Mouse (Mus musculus) heart, embryonic 16.5 days (tissue): ENCODE data around the gene Arl8a. TPM values are rescaled to one million over a fixed set of nuclear protein-coding genes. Genes with fewer than 3 reads are reported as not detected.

Source experiments
- ATAC-seq: fragments of 200-750 bp; cut with Nextera tagmentation; replicated peaks from 2 replicates; pipeline ENCODE4 v1.8.0; 2017; ENCODE audit warnings: moderate number of reproducible peaks; ENCODE audit not compliant: insufficient read depth, low FRiP score; ENCODE audit errors: extremely low read depth
- H3K27ac ChIP-seq: fragments of 300-500 bp; sonication (generic); 2 replicates; pipeline ENCODE4 v1.5.1; 2014; ENCODE audit warnings: mild to moderate bottlenecking, low read length, control low read depth, moderate library complexity
- H3K27me3 ChIP-seq: fragments of 300-500 bp; sonication (generic); 2 replicates; pipeline ENCODE4 v1.6.1; 2014; ENCODE audit warnings: low read length, mixed read lengths; ENCODE audit not compliant: control insufficient read depth, insufficient read depth
- H3K36me3 ChIP-seq: fragments of 300-500 bp; sonication (generic); 2 replicates; pipeline ENCODE4 v1.6.1; 2014; ENCODE audit not compliant: control insufficient read depth, insufficient read depth
- H3K4me1 ChIP-seq: fragments of 300-500 bp; sonication (generic); 2 replicates; pipeline ENCODE4 v1.6.1; 2014; ENCODE audit warnings: low read length, mixed read lengths; ENCODE audit not compliant: control insufficient read depth, insufficient read depth
- H3K4me2 ChIP-seq: fragments of 300-500 bp; sonication (generic); 2 replicates; pipeline ENCODE4 v1.6.1; 2014; ENCODE audit warnings: low read depth, mild to moderate bottlenecking, control low read depth, low read length
- H3K4me3 ChIP-seq: fragments of 300-500 bp; sonication (generic); 2 replicates; pipeline ENCODE4 v1.5.1; 2014; ENCODE audit warnings: mild to moderate bottlenecking, control low read depth, low read length
- H3K9ac ChIP-seq: fragments of 300-500 bp; sonication (generic); 2 replicates; pipeline ENCODE4 v1.6.1; 2014; ENCODE audit warnings: low read length, control low read depth
- H3K9me3 ChIP-seq: fragments of 300-500 bp; sonication (generic); replicated peaks from 2 replicates; pipeline ENCODE4 v1.6.1; 2016; ENCODE audit warnings: low read length; ENCODE audit not compliant: control insufficient read depth
- WGBS: fragments of 180-500 bp; shearing (Covaris S2); extraction: QIAGEN DNeasy Blood & Tissue Kit; methylation state at CpG from one replicate; pipeline ENCODE4 v1.1.7; 2014; 5-methylcytosine and 5-hydroxymethylcytosine counted together
- polyA plus RNA-seq: library from polyadenylated mRNA; unstranded; fragments of >200 nt; fragmentation: Nextera tagmentation; extraction: Ambion mirVana; gene quantifications from 2 replicates; pipeline ENCODE4 v1.2.1, GENCODE M21; 2015

Arl8a gene
- polyA plus RNA-seq, 1 experiment from 2014 or later, result 43.9 TPM

- Histone ChIP-seq H3K9ac (no peak overlapping the region), H3K27me3 (peaks cover 23% of the 10 kb centered on the region), H3K27ac (peak overlapping the region; percentile 74), H3K36me3 (no peaks in the 10 kb centered on the region), H3K4me3 (0 out of 2 replicates have a peak overlapping the region, but pooled peaks have one; percentile 7), H3K4me2 (peak overlapping the region; percentile 42), H3K4me1 (peaks cover 11% of the 10 kb centered on the region), H3K9me3 (no peaks in the 10 kb centered on the region)
- 27% methylated on average over 6 of the region's 6 CpGs for WGBS
- peak; percentile 43; the same call in 1 of the 2 replicates for ATAC-seq
These were observed 15.6 kb upstream of the Arl8a start for GRCm38 (mm10) chr1:135131034-135131433.

GRCm38 (mm10) chr1:135131560-135131959, 15.1 kb upstream of the Arl8a start:
- Histone ChIP-seq H3K9me3 (no peaks in the 10 kb centered on the region), H3K27me3 (peaks cover 23% of the 10 kb centered on the region)

GRCm38 (mm10) chr1:135132473-135132872, 14.2 kb upstream of the Arl8a start, which contains the start of gene Ptpn7:
Gene Ptpn7 (plus strand): TSS chr1:135132700.
- H3K4me2 ChIP-seq, result peak within 1 kb of the TSS; percentile 42
- peaks cover 8% of the 10 kb centered on the region for H3K4me1 ChIP-seq
- no peaks in the 10 kb centered on the region for H3K9me3 ChIP-seq
- 16% methylated on average over 10 of the region's 10 CpGs for WGBS
- H3K4me3 ChIP-seq, result peak within 1 kb of the TSS; percentile 28
- ATAC-seq, result peak; percentile 26; the same call in 1 of the 2 replicates
- H3K36me3 ChIP-seq, result no peaks in the 10 kb centered on the region
- H3K27me3 ChIP-seq, result peaks cover 19% of the 10 kb centered on the region
- H3K9ac ChIP-seq, result peak within 1 kb of the TSS; percentile 45; the same call in 1 of the 2 replicates
- H3K27ac ChIP-seq, result peak within 1 kb of the TSS; percentile 74

More at GRCm38 (mm10) chr1:135131560-135131959, 15.1 kb upstream of the Arl8a start:
- Histone ChIP-seq H3K4me1 (peaks cover 10% of the 10 kb centered on the region), H3K4me2 (peak overlapping the region; percentile 42), H3K27ac (peak overlapping the region; percentile 74), H3K4me3 (no peak overlapping the region), H3K9ac (no peak overlapping the region), H3K36me3 (no peaks in the 10 kb centered on the region)
- WGBS, result 41% methylated on average over 8 of the region's 8 CpGs
- ATAC-seq, result no peak

GRCm38 (mm10) chr1:135132893-135133369, 13.7 kb upstream of the Arl8a start:
- Histone ChIP-seq H3K4me1 (peaks cover 8% of the 10 kb centered on the region), H3K4me2 (peak overlapping the region; percentile 42), H3K4me3 (peak overlapping the region; percentile 28), H3K9ac (peak overlapping the region; percentile 22; the same call in 1 of the 2 replicates), H3K9me3 (no peaks in the 10 kb centered on the region), H3K27me3 (peaks cover 15% of the 10 kb centered on the region), H3K36me3 (no peaks in the 10 kb centered on the region), H3K27ac (peak overlapping the region; percentile 68)
- ATAC-seq, result peak; percentile 30
- 78% methylated on average over 9 of the region's 9 CpGs for WGBS

- Histone ChIP-seq H3K4me1 (peaks cover 8% of the 10 kb centered on the region), H3K36me3 (no peaks in the 10 kb centered on the region), H3K27me3 (peaks cover 13% of the 10 kb centered on the region), H3K9me3 (no peaks in the 10 kb centered on the region), H3K27ac (no peak overlapping the region; the same call in 1 of the 2 replicates), H3K4me3 (peak overlapping the region; percentile 28), H3K9ac (no peak overlapping the region), H3K4me2 (peak overlapping the region; percentile 14)
- 75% methylated on average over 10 of the region's 10 CpGs for WGBS
- no peak for ATAC-seq
These were observed 12.8 kb upstream of the Arl8a start for GRCm38 (mm10) chr1:135133678-135134435.

GRCm38 (mm10) chr1:135135111-135135787, 11.4 kb upstream of the Arl8a start:
- WGBS, result 82% methylated on average over 8 of the region's 8 CpGs
- Histone ChIP-seq H3K27me3 (0 out of 2 replicates have a peak, but pooled peaks cover 3% of the 10 kb centered on the region), H3K4me2 (0 out of 2 replicates have a peak overlapping the region, but pooled peaks have one; percentile 4), H3K4me1 (peaks cover 6% of the 10 kb centered on the region), H3K9ac (no peak overlapping the region), H3K4me3 (no peak overlapping the region), H3K36me3 (no peaks in the 10 kb centered on the region), H3K27ac (no peak overlapping the region), H3K9me3 (no peaks in the 10 kb centered on the region)
- no peak for ATAC-seq

- Histone ChIP-seq H3K4me3 (no peak overlapping the region), H3K36me3 (no peaks in the 10 kb centered on the region), H3K9ac (no peak overlapping the region), H3K4me2 (no peak overlapping the region), H3K4me1 (peaks cover 4% of the 10 kb centered on the region), H3K9me3 (no peaks in the 10 kb centered on the region), H3K27ac (no peak overlapping the region), H3K27me3 (no peaks in the 10 kb centered on the region)
- no peak for ATAC-seq
- 4% methylated on average over 1 of the region's 1 CpGs for WGBS
These were observed 10.1 kb upstream of the Arl8a start for GRCm38 (mm10) chr1:135136500-135136899.

GRCm38 (mm10) chr1:135139906-135140305, 6.7 kb upstream of the Arl8a start:
- no peak overlapping the region for H3K4me2 ChIP-seq
- no peak overlapping the region for H3K4me3 ChIP-seq
- H3K9me3 ChIP-seq, result no peaks in the 10 kb centered on the region
- no peaks in the 10 kb centered on the region for H3K4me1 ChIP-seq
- H3K9ac ChIP-seq, result no peak overlapping the region
- no peak overlapping the region for H3K27ac ChIP-seq
- peaks cover 23% of the 10 kb centered on the region for H3K27me3 ChIP-seq
- H3K36me3 ChIP-seq, result no peaks in the 10 kb centered on the region
- ATAC-seq, result no peak
- 75% methylated on average over 2 of the region's 2 CpGs for WGBS
